Mouse (Mus musculus) embryonic facial prominence, embryonic 14.5 days (tissue): ENCODE measurements around the gene Uaca. TPM values are rescaled to one million over a fixed set of nuclear protein-coding genes. Genes with fewer than 3 reads are reported as not detected.
"Not testable (repeated sequence)": the region's sequence is repeated elsewhere in the genome, so short reads cannot be mapped to it uniquely, and the experiment has no call there.

Experiments
- ATAC-seq: fragments of 200-750 bp; cut with Nextera tagmentation; 2 replicates; pipeline ENCODE4 v1.8.0; 2017; ENCODE audit warnings: low read depth, moderate number of reproducible peaks, moderate TSS enrichment
- DNase-seq: peaks from one replicate; pipeline ENCODE4 v3.0.0-alpha.2; 2015; ENCODE audit warnings: low spot score
- H3K27ac ChIP-seq: fragments of 300-500 bp; sonication (generic); replicated peaks from 2 replicates; pipeline ENCODE4 v1.5.1; 2014; ENCODE audit warnings: low read depth, mild to moderate bottlenecking, low read length, moderate library complexity
- H3K27me3 ChIP-seq: fragments of 300-500 bp; sonication (generic); replicated peaks from 2 replicates; pipeline ENCODE4 v1.6.1; 2014; ENCODE audit warnings: low read length; ENCODE audit not compliant: control insufficient read depth, insufficient read depth
- H3K36me3 ChIP-seq: fragments of 300-500 bp; sonication (generic); 2 replicates; pipeline ENCODE4 v1.6.1; 2014; ENCODE audit warnings: low read length, mixed read lengths; ENCODE audit not compliant: control insufficient read depth, insufficient read depth
- H3K4me1 ChIP-seq: fragments of 300-500 bp; sonication (generic); 2 replicates; pipeline ENCODE4 v1.6.1; 2014; ENCODE audit warnings: antibody characterized with exemption, low read length; ENCODE audit not compliant: control insufficient read depth, insufficient read depth
- H3K4me2 ChIP-seq: fragments of 300-500 bp; sonication (generic); 2 replicates; pipeline ENCODE4 v1.6.1; 2014; ENCODE audit warnings: low read depth, mild to moderate bottlenecking, low read length, moderate library complexity, mixed read lengths
- H3K4me3 ChIP-seq: fragments of 300-500 bp; sonication (generic); 2 replicates; pipeline ENCODE4 v1.5.1; 2014; ENCODE audit warnings: low read depth, mild to moderate bottlenecking, low read length
- H3K9ac ChIP-seq: fragments of 300-500 bp; sonication (generic); 2 replicates; pipeline ENCODE4 v1.6.1; 2014; ENCODE audit warnings: low read depth, mild to moderate bottlenecking, low read length, moderate library complexity, mixed read lengths
- H3K9me3 ChIP-seq: fragments of 300-500 bp; sonication (generic); 2 replicates; pipeline ENCODE4 v1.6.1; 2016; ENCODE audit warnings: low read length; ENCODE audit not compliant: control insufficient read depth
- WGBS: fragments of 180-500 bp; shearing (Covaris S2); extraction: QIAGEN DNeasy Blood & Tissue Kit; methylation state at CpG from one replicate; pipeline ENCODE4 v1.1.7; 2014; 5-methylcytosine and 5-hydroxymethylcytosine counted together
- polyA plus RNA-seq: library from polyadenylated mRNA; unstranded; fragments of >200 nt; fragmentation: Nextera tagmentation; extraction: Ambion mirVana; gene quantifications from 2 replicates; pipeline ENCODE4 v1.2.1, GENCODE M21; 2014

Gene Uaca
- polyA plus RNA-seq, 1 experiment from 2014 or later, result 31.8 TPM

- H3K9ac ChIP-seq, H3K9me3 ChIP-seq, ATAC-seq, H3K4me1 ChIP-seq, DNase-seq, H3K27me3 ChIP-seq, H3K36me3 ChIP-seq, H3K4me3 ChIP-seq, H3K4me2 ChIP-seq, H3K27ac ChIP-seq: not testable (repeated sequence)
- WGBS, result 38% methylated on average over 6 of the region's 8 CpGs
Measured at GRCm38 (mm10) chr9:60818582-60818981, 24.2 kb downstream of the Uaca start.

- DNase-seq, result peak; percentile 76
- WGBS, result 22% methylated on average over 1 of the region's 1 CpGs
- no peak overlapping the region for H3K4me2 ChIP-seq
- no peak overlapping the region for H3K27ac ChIP-seq
- H3K36me3 ChIP-seq, result no peaks in the 10 kb centered on the region
- no peak overlapping the region for H3K9ac ChIP-seq
- no peak for ATAC-seq
- H3K9me3 ChIP-seq, result peaks cover 6% of the 10 kb centered on the region; the same call in 1 of the 2 replicates
- no peaks in the 10 kb centered on the region for H3K4me1 ChIP-seq
- H3K4me3 ChIP-seq, result no peak overlapping the region
- no peaks in the 10 kb centered on the region for H3K27me3 ChIP-seq
Measured at GRCm38 (mm10) chr9:60819340-60819739, 25.0 kb downstream of the Uaca start.

- DNase-seq (no peak), ATAC-seq (no peak)
- no peaks in the 10 kb centered on the region for H3K36me3 ChIP-seq
- H3K27me3 ChIP-seq, result no peaks in the 10 kb centered on the region
- no peak overlapping the region for H3K9ac ChIP-seq
- H3K9me3 ChIP-seq, result peaks cover 6% of the 10 kb centered on the region; the same call in 1 of the 2 replicates
- WGBS, result 82% methylated on average over 4 of the region's 4 CpGs
- no peak overlapping the region for H3K4me3 ChIP-seq
- no peaks in the 10 kb centered on the region for H3K4me1 ChIP-seq
- no peak overlapping the region for H3K4me2 ChIP-seq
- no peak overlapping the region for H3K27ac ChIP-seq
Measured at GRCm38 (mm10) chr9:60821501-60821900, 27.2 kb downstream of the Uaca start.

GRCm38 (mm10) chr9:60822681-60823080, 28.3 kb downstream of the Uaca start:
- Histone ChIP-seq H3K4me2 (no peak overlapping the region), H3K9ac (no peak overlapping the region), H3K4me1 (no peaks in the 10 kb centered on the region), H3K4me3 (no peak overlapping the region), H3K27me3 (no peaks in the 10 kb centered on the region), H3K36me3 (no peaks in the 10 kb centered on the region), H3K9me3 (peaks cover 6% of the 10 kb centered on the region; the same call in 1 of the 2 replicates), H3K27ac (no peak overlapping the region)
- ATAC-seq (peak; percentile 30; the same call in 1 of the 2 replicates), DNase-seq (peak; percentile 38)
- WGBS, result 81% methylated on average over 6 of the region's 6 CpGs

- peaks cover 4% of the 10 kb centered on the region; the same call in 1 of the 2 replicates for H3K4me1 ChIP-seq
- no peak overlapping the region for H3K27ac ChIP-seq
- 90% methylated on average over 7 of the region's 7 CpGs for WGBS
Measured at GRCm38 (mm10) chr9:60825506-60825905, 31.2 kb downstream of the Uaca start.

GRCm38 (mm10) chr9:60826759-60827158, 32.4 kb downstream of the Uaca start:
- WGBS, result 74% methylated on average over 7 of the region's 7 CpGs
- no peak for ATAC-seq
- H3K4me1 ChIP-seq, result peaks cover 4% of the 10 kb centered on the region; the same call in 1 of the 2 replicates
- H3K27me3 ChIP-seq, result no peaks in the 10 kb centered on the region
- H3K36me3 ChIP-seq, result no peaks in the 10 kb centered on the region
- no peak overlapping the region for H3K9ac ChIP-seq
- H3K4me3 ChIP-seq, result no peak overlapping the region
- peaks cover 6% of the 10 kb centered on the region; the same call in 1 of the 2 replicates for H3K9me3 ChIP-seq
- H3K4me2 ChIP-seq, result no peak overlapping the region
- no peak overlapping the region for H3K27ac ChIP-seq
- no peak for DNase-seq

More at GRCm38 (mm10) chr9:60825506-60825905, 31.2 kb downstream of the Uaca start:
- DNase-seq, result no peak
- no peak overlapping the region for H3K4me2 ChIP-seq
- no peak for ATAC-seq
- H3K27me3 ChIP-seq, result no peaks in the 10 kb centered on the region
- peaks cover 6% of the 10 kb centered on the region; the same call in 1 of the 2 replicates for H3K9me3 ChIP-seq
- no peak overlapping the region for H3K9ac ChIP-seq
- no peaks in the 10 kb centered on the region for H3K36me3 ChIP-seq
- no peak overlapping the region for H3K4me3 ChIP-seq

- H3K36me3 ChIP-seq, result no peaks in the 10 kb centered on the region
- H3K4me3 ChIP-seq, result no peak overlapping the region
- H3K4me2 ChIP-seq, result no peak overlapping the region
- H3K27ac ChIP-seq, result no peak overlapping the region
- DNase-seq (no peak), ATAC-seq (no peak)
- peaks cover 6% of the 10 kb centered on the region; the same call in 1 of the 2 replicates for H3K9me3 ChIP-seq
- H3K9ac ChIP-seq, result no peak overlapping the region
- H3K27me3 ChIP-seq, result no peaks in the 10 kb centered on the region
- 69% methylated on average over 2 of the region's 2 CpGs for WGBS
- peaks cover 4% of the 10 kb centered on the region; the same call in 1 of the 2 replicates for H3K4me1 ChIP-seq
Measured at GRCm38 (mm10) chr9:60828196-60828595, 33.9 kb downstream of the Uaca start.

GRCm38 (mm10) chr9:60829610-60830009, 35.3 kb downstream of the Uaca start:
- H3K4me2 ChIP-seq, result no peak overlapping the region
- H3K27me3 ChIP-seq, result no peaks in the 10 kb centered on the region
- DNase-seq (no peak), ATAC-seq (no peak)
- no peaks in the 10 kb centered on the region for H3K9me3 ChIP-seq
- 0 out of 2 replicates have a peak overlapping the region, but pooled peaks have one; percentile 33 for H3K27ac ChIP-seq
- H3K4me3 ChIP-seq, result no peak overlapping the region
- WGBS, result 42% methylated on average over 4 of the region's 4 CpGs
- H3K9ac ChIP-seq, result no peak overlapping the region
- peaks cover 4% of the 10 kb centered on the region; the same call in 1 of the 2 replicates for H3K4me1 ChIP-seq
- no peaks in the 10 kb centered on the region for H3K36me3 ChIP-seq

GRCm38 (mm10) chr9:60830079-60830478, 35.7 kb downstream of the Uaca start:
- H3K4me1 ChIP-seq, result peaks cover 4% of the 10 kb centered on the region; the same call in 1 of the 2 replicates
- H3K4me3 ChIP-seq, result no peak overlapping the region
- no peak for DNase-seq
- H3K4me2 ChIP-seq, result no peak overlapping the region
- H3K9ac ChIP-seq, result no peak overlapping the region
- H3K27me3 ChIP-seq, result no peaks in the 10 kb centered on the region
- 63% methylated on average over 3 of the region's 3 CpGs for WGBS
- no peaks in the 10 kb centered on the region for H3K36me3 ChIP-seq
- H3K27ac ChIP-seq, result no peak overlapping the region
- H3K9me3 ChIP-seq, result no peaks in the 10 kb centered on the region
- ATAC-seq, result no peak
